Mouse (Mus musculus) C2C12 (cell line): ENCODE results near the gene Amt. TPM values are rescaled to one million over a fixed set of nuclear protein-coding genes. Genes with fewer than 3 reads are reported as not detected.
A peak's percentile ranks its signal among the peaks of the same experiment; 100 is the strongest.

Source experiments
- H3K27me3 ChIP-seq: one replicate; pipeline ENCODE4 v1.6.1; 2011; ENCODE audit not compliant: control insufficient read depth, insufficient read depth, insufficient read length
- H3K36me3 ChIP-seq: one replicate; pipeline ENCODE4 v1.6.1; 2011; ENCODE audit not compliant: control insufficient read depth, insufficient read depth
- H3K4me3 ChIP-seq: one replicate; pipeline ENCODE4 v1.5.1; 2011; ENCODE audit warnings: mild to moderate bottlenecking, control low read depth; ENCODE audit not compliant: poor library complexity, insufficient read depth, severe bottlenecking
- H3K79me2 ChIP-seq: one replicate; pipeline ENCODE4 v1.6.1; 2011; ENCODE audit not compliant: control insufficient read depth, insufficient read depth
- H3K79me3 ChIP-seq: one replicate; pipeline ENCODE4 v1.6.1; 2011; ENCODE audit warnings: low read depth, control low read depth
- H3ac ChIP-seq: one replicate; pipeline ENCODE3; 2011; ENCODE audit warnings: low read depth; ENCODE audit not compliant: control insufficient read depth, insufficient read length
- CEBPB ChIP-seq: IDR thresholded peaks from one replicate; pipeline ENCODE4 v1.6.1; 2011; ENCODE audit warnings: low read depth, mild to moderate bottlenecking, control low read depth, moderate library complexity
- CTCF ChIP-seq: IDR thresholded peaks from one replicate; pipeline ENCODE4 v1.5.1; 2011; ENCODE audit not compliant: control insufficient read depth, insufficient read depth, insufficient read length
- FOSL1 ChIP-seq: IDR thresholded peaks from one replicate; pipeline ENCODE4 v1.8.0; 2011; ENCODE audit warnings: mild to moderate bottlenecking, low read length; ENCODE audit not compliant: poor library complexity, insufficient read depth, severe bottlenecking
- MAX ChIP-seq: IDR thresholded peaks from one replicate; pipeline ENCODE4 v1.6.1; 2011; ENCODE audit warnings: mild to moderate bottlenecking, control low read depth
- MYOD1 ChIP-seq: IDR thresholded peaks from one replicate; pipeline ENCODE4 v1.6.1; 2011; ENCODE audit warnings: low read depth; ENCODE audit not compliant: control insufficient read depth, insufficient read length
- MYOG ChIP-seq: IDR thresholded peaks from one replicate; pipeline ENCODE4 v1.6.1; 2011; ENCODE audit not compliant: control insufficient read depth, insufficient read length; ENCODE audit errors: extremely low read depth
- USF1 ChIP-seq: IDR thresholded peaks from one replicate; pipeline ENCODE4 v1.6.1; 2011; ENCODE audit warnings: low read depth, mild to moderate bottlenecking, control low read depth, moderate library complexity
- polyA plus RNA-seq: library from polyadenylated mRNA; unstranded; fragments of >200 nt; fragmentation: generic; extraction: Trizol; gene quantifications from one replicate; pipeline ENCODE4 v1.2.1, GENCODE M21; 2012; ENCODE audit warnings: missing spikeins

Gene Amt
- polyA plus RNA-seq, 1 experiment: 0.71 TPM

DNA sequence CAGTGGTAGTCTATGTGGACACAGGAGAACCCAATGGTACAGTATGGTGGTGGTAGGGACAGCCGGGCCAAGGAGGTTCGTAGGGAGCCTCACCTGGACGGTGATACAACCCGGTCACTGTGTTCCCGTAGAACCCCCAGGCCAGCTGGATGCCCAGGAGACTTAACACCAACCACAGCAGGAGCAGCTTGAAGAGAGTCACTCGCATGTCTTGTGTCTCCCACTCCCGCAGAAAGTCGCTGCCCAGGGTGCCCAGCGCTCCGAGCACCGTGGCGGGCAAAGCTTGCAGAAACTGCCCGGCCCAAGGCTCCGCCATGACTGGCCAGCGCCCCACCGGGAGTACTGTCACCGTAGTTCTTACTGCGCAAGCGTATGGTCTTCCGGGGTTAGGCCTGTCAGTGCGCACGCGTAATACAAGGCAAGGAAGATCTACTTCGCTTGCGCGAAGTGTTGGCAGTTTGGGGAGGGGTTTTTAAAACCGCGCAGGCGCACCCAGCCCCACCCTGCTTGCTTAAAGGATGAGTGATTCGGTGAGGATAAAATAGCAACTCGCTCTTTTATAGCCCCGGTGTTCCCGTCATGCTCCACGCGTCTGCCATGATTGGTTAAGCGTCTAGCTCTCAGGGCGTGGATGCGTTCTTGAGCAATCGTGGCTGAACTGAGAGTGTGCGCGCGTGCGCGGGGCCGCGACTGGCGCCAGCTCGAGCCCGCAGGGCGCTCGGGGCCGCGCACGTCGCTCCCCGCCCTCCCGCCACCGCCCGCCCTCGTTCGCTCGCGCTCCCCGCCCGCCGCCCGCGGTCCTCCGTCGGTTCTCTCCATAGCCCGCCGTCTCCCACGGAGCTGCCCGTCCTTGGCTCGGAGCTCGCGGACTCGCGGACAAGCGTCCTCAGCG is 9.2 kb downstream of the Amt start, which contains the start of the genes Rhoa and Tcta:
TSS of gene Rhoa (plus strand) at position 501 of the 892 bp plus-strand sequence.
TSS of gene Tcta (minus strand) at position 532 of the 892 bp plus-strand sequence.
- TF ChIP-seq CTCF (no peak), CEBPB (peak; percentile 97)
- Histone ChIP-seq H3K36me3 (peaks cover 22% of the 10 kb centered on the region), H3K79me3 (peaks cover 49% of the 10 kb centered on the region), H3K27me3 (no peaks in the 10 kb centered on the region), H3K79me2 (peaks cover 71% of the 10 kb centered on the region), H3K4me3 (peak within 1 kb of the TSS; percentile 83), H3ac (peak within 1 kb of the TSS; percentile 94)

GRCm38 (mm10) chr9:108306571-108306980 is 9.9 kb downstream of the Amt start:
- Histone ChIP-seq H3ac (peak overlapping the region; percentile 88), H3K36me3 (peaks cover 22% of the 10 kb centered on the region), H3K79me2 (peaks cover 78% of the 10 kb centered on the region), H3K27me3 (no peaks in the 10 kb centered on the region), H3K4me3 (peak overlapping the region; percentile 73), H3K79me3 (peaks cover 56% of the 10 kb centered on the region)
- TF ChIP-seq CEBPB: no peak
- TF ChIP-seq FOSL1: no peak
- TF ChIP-seq CTCF: no peak
- TF ChIP-seq MYOG: no peak
- TF ChIP-seq USF1: no peak

- H3K27me3 ChIP-seq: no peaks in the 10 kb centered on the region
- peaks cover 63% of the 10 kb centered on the region for H3K79me3 ChIP-seq
- H3K79me2 ChIP-seq: peaks cover 85% of the 10 kb centered on the region
- peak overlapping the region; percentile 73 for H3K4me3 ChIP-seq
- peak overlapping the region; percentile 88 for H3ac ChIP-seq
- no peak for TF ChIP-seq CTCF
- TF ChIP-seq CEBPB: no peak
- TF ChIP-seq FOSL1: no peak
- peak; percentile 97 for TF ChIP-seq USF1
- TF ChIP-seq MAX: no peak
- no peak for TF ChIP-seq MYOD1
- TF ChIP-seq MYOG: no peak
- H3K36me3 ChIP-seq: peaks cover 22% of the 10 kb centered on the region
These were observed 10.6 kb downstream of the Amt start for GRCm38 (mm10) chr9:108307021-108307807.

DNA sequence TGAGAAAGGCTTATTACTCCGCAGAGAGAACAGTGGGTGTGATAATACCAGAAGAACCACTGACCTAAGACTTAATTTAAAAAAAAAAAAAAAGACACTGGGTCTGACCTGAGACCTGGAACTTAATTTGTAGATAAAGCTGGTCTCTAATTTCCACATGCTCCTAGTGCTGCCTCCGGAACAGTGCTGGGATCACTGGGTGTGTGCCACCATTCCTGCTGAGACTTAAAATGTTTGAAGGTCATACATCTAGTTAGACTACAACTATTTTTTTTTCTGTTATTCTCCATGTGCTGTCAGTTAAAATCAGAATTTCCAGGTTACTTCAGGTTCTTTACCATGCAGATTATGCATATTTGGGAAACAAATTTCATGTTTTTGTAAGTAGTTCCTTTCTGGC is 11.5 kb downstream of the Amt start:
- Histone ChIP-seq H3ac (no peak overlapping the region), H3K79me3 (peaks cover 71% of the 10 kb centered on the region), H3K27me3 (no peaks in the 10 kb centered on the region), H3K36me3 (peaks cover 19% of the 10 kb centered on the region), H3K4me3 (peak overlapping the region; percentile 73), H3K79me2 (peaks cover 94% of the 10 kb centered on the region)
- TF ChIP-seq MYOG: no peak
- TF ChIP-seq USF1: no peak

GRCm38 (mm10) chr9:108317572-108317971 is 20.9 kb downstream of the Amt start:
- H3K36me3 ChIP-seq: peaks cover 36% of the 10 kb centered on the region
- H3ac ChIP-seq: no peak overlapping the region
- H3K79me2 ChIP-seq: peaks cover 100% of the 10 kb centered on the region
- peaks cover 96% of the 10 kb centered on the region for H3K79me3 ChIP-seq
- H3K27me3 ChIP-seq: no peaks in the 10 kb centered on the region
- H3K4me3 ChIP-seq: no peak overlapping the region
- TF ChIP-seq MAX (no peak), FOSL1 (no peak), USF1 (no peak), MYOD1 (no peak), CEBPB (no peak), MYOG (no peak), CTCF (no peak)
